23 mouse cellular contexts compared by ENCODE assay signal in genomic region chr8:86934393-86934792, GRCm38 (mm10). TPM values are rescaled to one million over a fixed set of nuclear protein-coding genes. Genes with fewer than 3 reads are reported as not detected.
DNase-seq lines count a peak whose midpoint lies in the region; ATAC-seq and TF ChIP-seq lines count a peak whose summit lies in the region.
"Had no signal": no experiment of that assay in that cellular context is flagged by ENCODE, and none has a peak within 500 bp of the region (broad histone marks: within the 10 kb centered on the region; RNA-seq: fewer than 3 reads in every experiment).

No protein-coding gene starts in this region.

- no peaks in the 10 kb centered on the region for H3K36me3 ChIP-seq in forebrain, embryonic 11.5 days (ENCODE audit: control insufficient read depth, insufficient read depth, low read length)
- no peaks in the 10 kb centered on the region for H3K36me3 ChIP-seq in forebrain, embryonic 16.5 days (ENCODE audit: control insufficient read depth, insufficient read depth)
- no peaks in the 10 kb centered on the region for H3K36me3 ChIP-seq in midbrain, embryonic 10.5 days
- H3K36me3 ChIP-seq in midbrain, postnatal 0 days (ENCODE audit: insufficient read depth, low read length), result no peaks in the 10 kb centered on the region
- no peaks in the 10 kb centered on the region for H3K36me3 ChIP-seq in midbrain, embryonic 14.5 days (ENCODE audit: control insufficient read depth, insufficient read depth, low read length)
- H3K36me3 ChIP-seq: embryonic facial prominence, embryonic 10.5 days; embryonic facial prominence, embryonic 15.5 days; heart, embryonic 12.5 days; hindbrain, embryonic 13.5 days; limb, embryonic 12.5 days; neural tube, embryonic 12.5 days; stomach, embryonic 15.5 days had no signal

- no peaks in the 10 kb centered on the region for H3K27me3 ChIP-seq in forebrain, embryonic 11.5 days (ENCODE audit: control insufficient read depth, insufficient read depth, low read length)
- no peaks in the 10 kb centered on the region for H3K27me3 ChIP-seq in forebrain, embryonic 16.5 days (replicated peaks; ENCODE audit: control insufficient read depth, insufficient read depth, low read length)
- H3K27me3 ChIP-seq in midbrain, embryonic 10.5 days (ENCODE audit: low read depth, poor library complexity, severe bottlenecking), result peaks cover 11% of the 10 kb centered on the region; the same call in 1 of the 2 replicates
- no peaks in the 10 kb centered on the region for H3K27me3 ChIP-seq in midbrain, postnatal 0 days (ENCODE audit: insufficient read depth, low read length)
- no peaks in the 10 kb centered on the region for H3K27me3 ChIP-seq in midbrain, embryonic 14.5 days (ENCODE audit: control insufficient read depth, insufficient read depth, low read length)
- H3K27me3 ChIP-seq: CH12.LX; embryonic facial prominence, embryonic 15.5 days; forebrain, embryonic 13.5 days; heart, embryonic 12.5 days; limb, embryonic 12.5 days; neural tube, embryonic 12.5 days; stomach, embryonic 15.5 days had no signal

- DNase-seq in forebrain, embryonic 11.5 days (ENCODE audit: low spot score), result peak; percentile 26
- no peak for DNase-seq in midbrain, embryonic 10.5 days (ENCODE audit: low spot score)
- no peak for DNase-seq in midbrain, postnatal 0 days (ENCODE audit: low spot score)
- DNase-seq in midbrain, embryonic 14.5 days, result peak; percentile 12
- DNase-seq in layer of hippocampus, postnatal 10 days (ENCODE audit: low spot score in 2 of 2), result no peak
- no peak for DNase-seq in cerebellum, adult 9-11 months
- DNase-seq in left cerebral cortex, adult 9 months (ENCODE audit: low spot score in 2 of 2), result no peak
- DNase-seq: thymus, postnatal 25 days had no signal

- H3K4me1 ChIP-seq in forebrain, embryonic 11.5 days (replicated peaks; ENCODE audit: control insufficient read depth, insufficient read depth, low read length), result no peaks in the 10 kb centered on the region
- H3K4me1 ChIP-seq in forebrain, embryonic 16.5 days (replicated peaks; ENCODE audit: control insufficient read depth, insufficient read depth, low read length), result no peaks in the 10 kb centered on the region
- peaks cover 25% of the 10 kb centered on the region for H3K4me1 ChIP-seq in midbrain, embryonic 10.5 days
- no peaks in the 10 kb centered on the region; the same call in 1 of the 2 replicates for H3K4me1 ChIP-seq in midbrain, postnatal 0 days (ENCODE audit: insufficient read depth, low read length)
- H3K4me1 ChIP-seq in midbrain, embryonic 14.5 days (ENCODE audit: control insufficient read depth, insufficient read depth, low read length), result 0 out of 2 replicates have a peak, but pooled peaks cover 5% of the 10 kb centered on the region
- H3K4me1 ChIP-seq: embryonic facial prominence, embryonic 15.5 days; forebrain, embryonic 13.5 days; heart, embryonic 12.5 days; neural tube, embryonic 12.5 days; stomach, embryonic 15.5 days had no signal

- no peaks in the 10 kb centered on the region for H3K9me3 ChIP-seq in forebrain, embryonic 11.5 days (ENCODE audit: control insufficient read depth, low read length)
- no peaks in the 10 kb centered on the region for H3K9me3 ChIP-seq in forebrain, embryonic 16.5 days (ENCODE audit: control insufficient read depth, low read length)
- H3K9me3 ChIP-seq in midbrain, embryonic 10.5 days (replicated peaks), result peaks cover 9% of the 10 kb centered on the region
- H3K9me3 ChIP-seq in midbrain, postnatal 0 days (ENCODE audit: low read length), result no peaks in the 10 kb centered on the region
- no peaks in the 10 kb centered on the region for H3K9me3 ChIP-seq in midbrain, embryonic 14.5 days (ENCODE audit: control insufficient read depth, low read length)
- H3K9me3 ChIP-seq: embryonic facial prominence, embryonic 10.5 days; embryonic facial prominence, embryonic 15.5 days; forebrain, embryonic 13.5 days; heart, embryonic 12.5 days; hindbrain, embryonic 13.5 days; limb, embryonic 12.5 days; stomach, embryonic 15.5 days had no signal

- no peak overlapping the region for H3K4me3 ChIP-seq in forebrain, embryonic 11.5 days (ENCODE audit: low read depth, low read length)
- H3K4me3 ChIP-seq in forebrain, embryonic 16.5 days (replicated peaks; ENCODE audit: low read length), result no peak overlapping the region
- peak overlapping the region; percentile 23; the same call in 1 of the 2 replicates for H3K4me3 ChIP-seq in midbrain, embryonic 10.5 days
- no peak overlapping the region for H3K4me3 ChIP-seq in midbrain, postnatal 0 days (ENCODE audit: low read depth, low read length)
- H3K4me3 ChIP-seq in midbrain, embryonic 14.5 days (replicated peaks; ENCODE audit: low read depth, low read length), result no peak overlapping the region
- H3K4me3 ChIP-seq: embryonic facial prominence, embryonic 10.5 days; embryonic facial prominence, embryonic 15.5 days; forebrain, embryonic 13.5 days; heart, adult 2 months; heart, embryonic 12.5 days; hindbrain, embryonic 13.5 days; limb, embryonic 12.5 days; neural tube, embryonic 12.5 days; stomach, embryonic 15.5 days had no signal

- no peak for ATAC-seq in forebrain, embryonic 11.5 days (replicated peaks; ENCODE audit: low FRiP score)
- ATAC-seq in forebrain, embryonic 16.5 days, result no peak
- ATAC-seq in midbrain, postnatal 0 days (ENCODE audit: low FRiP score), result no peak
- ATAC-seq in midbrain, embryonic 14.5 days (ENCODE audit: low FRiP score, low TSS enrichment), result no peak
- ATAC-seq: activated CD4-positive, CD25-positive, alpha-beta regulatory T cell, adult 4 months; lung, postnatal 0 days had no signal

- TF ChIP-seq CTCF in midbrain, postnatal 0 days (IDR thresholded peaks at IDR 0.05), result no peak

- 53% methylated on average over 13 of the region's 13 CpGs for WGBS in forebrain, embryonic 11.5 days
- WGBS in forebrain, embryonic 16.5 days, result 52% methylated on average over 13 of the region's 13 CpGs
- 40% methylated on average over 13 of the region's 13 CpGs for WGBS in midbrain, embryonic 10.5 days
- 30% methylated on average over 13 of the region's 13 CpGs for WGBS in midbrain, postnatal 0 days
- WGBS in midbrain, embryonic 14.5 days, result 22% methylated on average over 13 of the region's 13 CpGs

- H3K4me2 ChIP-seq in forebrain, embryonic 11.5 days (ENCODE audit: low read depth, low read length, severe bottlenecking), result no peak overlapping the region
- no peak overlapping the region for H3K4me2 ChIP-seq in forebrain, embryonic 16.5 days (ENCODE audit: low read length)
- no peak overlapping the region for H3K4me2 ChIP-seq in midbrain, postnatal 0 days (ENCODE audit: low read depth, low read length, poor library complexity, severe bottlenecking)
- H3K4me2 ChIP-seq in midbrain, embryonic 14.5 days (ENCODE audit: low read length), result peak overlapping the region; percentile 46
- H3K4me2 ChIP-seq: embryonic facial prominence, embryonic 15.5 days; forebrain, embryonic 13.5 days; heart, embryonic 12.5 days; neural tube, embryonic 12.5 days had no signal

- no peak overlapping the region for H3K27ac ChIP-seq in forebrain, embryonic 11.5 days (ENCODE audit: low read depth, low read length)
- no peak overlapping the region for H3K27ac ChIP-seq in forebrain, embryonic 16.5 days (ENCODE audit: low read length)
- H3K27ac ChIP-seq in midbrain, embryonic 10.5 days (replicated peaks), result no peak overlapping the region; the same call in 1 of the 2 replicates
- no peak overlapping the region for H3K27ac ChIP-seq in midbrain, postnatal 0 days (ENCODE audit: low read depth, low read length)
- no peak overlapping the region for H3K27ac ChIP-seq in midbrain, embryonic 14.5 days (replicated peaks; ENCODE audit: low read depth, low read length)
- H3K27ac ChIP-seq: embryonic facial prominence, embryonic 10.5 days; embryonic facial prominence, embryonic 15.5 days; forebrain, embryonic 13.5 days; heart, adult 2 months; hindbrain, embryonic 13.5 days; limb, embryonic 12.5 days; liver, embryonic 14.5 days; macrophage; neural tube, embryonic 12.5 days; stomach, embryonic 15.5 days had no signal

- H3K9ac ChIP-seq in forebrain, embryonic 11.5 days (ENCODE audit: low read length), result no peak overlapping the region
- no peak overlapping the region for H3K9ac ChIP-seq in forebrain, embryonic 16.5 days (replicated peaks; ENCODE audit: low read depth, low read length)
- no peak overlapping the region for H3K9ac ChIP-seq in midbrain, postnatal 0 days (replicated peaks; ENCODE audit: low read length, poor library complexity, severe bottlenecking)
- H3K9ac ChIP-seq in midbrain, embryonic 14.5 days (replicated peaks; ENCODE audit: low read length), result no peak overlapping the region
- H3K9ac ChIP-seq: embryonic facial prominence, embryonic 15.5 days; forebrain, embryonic 13.5 days; heart, embryonic 12.5 days; hindbrain, embryonic 13.5 days; limb, embryonic 12.5 days; liver, embryonic 14.5 days; neural tube, embryonic 12.5 days; stomach, embryonic 15.5 days had no signal

RNA-seq across cellular contexts. Expression of gene N4bp1, which starts 49.3 kb away (rescaled TPM):
- 11.3 and 12.3 TPM in 2 replicates for polyA plus RNA-seq in forebrain, embryonic 11.5 days (2014; fragmentation: Nextera tagmentation; extraction: Ambion mirVana)
- 9.6 and 10.3 TPM in 2 replicates for polyA plus RNA-seq in forebrain, embryonic 16.5 days (2015; fragmentation: Nextera tagmentation; extraction: Ambion mirVana)
- polyA plus RNA-seq in midbrain, embryonic 10.5 days (2016; fragmentation: Nextera tagmentation; extraction: Ambion mirVana), result 9.2 and 9.7 TPM in 2 replicates
- 16.0 and 16.8 TPM in 2 replicates for total RNA-seq in midbrain, postnatal 0 days (2014; rRNA removed)
- polyA plus RNA-seq in midbrain, postnatal 0 days (2015; fragmentation: Nextera tagmentation; extraction: Ambion mirVana), result 4.7 and 5.8 TPM in 2 replicates
- polyA plus RNA-seq in midbrain, embryonic 14.5 days (2014; fragmentation: Nextera tagmentation; extraction: Ambion mirVana), result 13.6 and 14.6 TPM in 2 replicates
- 10 to 100 TPM; 25.9 to 27.0 TPM for total RNA-seq in layer of hippocampus, postnatal 10 days (2021)

Comparison
In these comparisons a context has a peak if more than half of its experiments do, and no peak if none do; other contexts are left out.
1. DNase-seq: peak in forebrain, embryonic 11.5 days (single experiment) and midbrain, embryonic 14.5 days (single experiment); none in midbrain, embryonic 10.5 days (single experiment), midbrain, postnatal 0 days (single experiment), layer of hippocampus, postnatal 10 days (0 of 2), cerebellum, adult 9-11 months (single experiment) and left cerebral cortex, adult 9 months (0 of 2).